Mouse (Mus musculus): Measurements from ENCODE around the gene Nudt2. TPM values are rescaled to one million over a fixed set of nuclear protein-coding genes. Genes with fewer than 3 reads are reported as not detected.
A peak's percentile ranks its signal among the peaks of the same experiment; 100 is the strongest.
"Not testable (repeated sequence)": the region's sequence is repeated elsewhere in the genome, so short reads cannot be mapped to it uniquely, and the experiment has no call there.

Nudt2 gene
- polyA plus RNA-seq (2012; rRNA removed): 6.1 and 6.6 TPM in 2 replicates

- peaks cover 5% of the 10 kb centered on the region for H3K4me1 ChIP-seq (replicated peaks; ENCODE audit: control insufficient read depth, insufficient read depth, low read length)
- peak within 1 kb of the TSS; percentile 73 for H3K4me3 ChIP-seq (ENCODE audit: control insufficient read depth, insufficient read depth, low read length)
- H3K27me3 ChIP-seq (ENCODE audit: control insufficient read depth, insufficient read depth, low read length): no peaks in the 10 kb centered on the region
- TF ChIP-seq CTCF (IDR thresholded peaks at IDR 0.05; ENCODE audit: borderline replicate concordance, control insufficient read depth, extremely low read depth, insufficient read depth, low read length, poor library complexity) (peak; percentile 59; the same call in 1 of the 2 replicates), POLR2A (IDR thresholded peaks at IDR 0.05; ENCODE audit: control insufficient read depth, extremely low read depth, insufficient read depth, low read length, poor library complexity) (peak; percentile 34; the same call in 1 of the 2 replicates)
- DNase-seq: peak; percentile 98
- peak within 1 kb of the TSS; percentile 18; the same call in 1 of the 2 replicates for H3K27ac ChIP-seq (ENCODE audit: control insufficient read depth, insufficient read depth, low read length)
- WGBS: under 1% methylated on average over 70 of the region's 70 CpGs
- no peaks in the 10 kb centered on the region for H3K36me3 ChIP-seq (ENCODE audit: control insufficient read depth, insufficient read depth, low read length)
Observed at GRCm38 (mm10) chr4:41464345-41465286, at the start of gene Nudt2, which contains the start of gene Kif24. Gene Nudt2, plus strand, starts transcription at chr4:41465151. Gene Kif24, minus strand, starts transcription at chr4:41464887.

GRCm38 (mm10) chr4:41416966-41417365 lies 48.0 kb upstream of the Nudt2 start:
- Histone ChIP-seq H3K4me3 (ENCODE audit: control insufficient read depth, insufficient read depth, low read length) (no peak overlapping the region), H3K27ac (ENCODE audit: control insufficient read depth, insufficient read depth, low read length) (no peak overlapping the region), H3K27me3 (ENCODE audit: control insufficient read depth, insufficient read depth, low read length) (no peaks in the 10 kb centered on the region), H3K4me1 (replicated peaks; ENCODE audit: control insufficient read depth, insufficient read depth, low read length) (no peaks in the 10 kb centered on the region), H3K36me3 (ENCODE audit: control insufficient read depth, insufficient read depth, low read length) (no peaks in the 10 kb centered on the region)
- no peak for TF ChIP-seq CTCF (IDR thresholded peaks at IDR 0.05; ENCODE audit: borderline replicate concordance, control insufficient read depth, extremely low read depth, insufficient read depth, low read length, poor library complexity)
- TF ChIP-seq POLR2A (IDR thresholded peaks at IDR 0.05; ENCODE audit: control insufficient read depth, extremely low read depth, insufficient read depth, low read length, poor library complexity): no peak
- DNase-seq: no peak

GRCm38 (mm10) chr4:41438931-41439330 lies 26.0 kb upstream of the Nudt2 start:
- no peak for DNase-seq
- H3K36me3 ChIP-seq (ENCODE audit: control insufficient read depth, insufficient read depth, low read length): no peaks in the 10 kb centered on the region
- H3K27me3 ChIP-seq (ENCODE audit: control insufficient read depth, insufficient read depth, low read length): no peaks in the 10 kb centered on the region
- no peak overlapping the region for H3K27ac ChIP-seq (ENCODE audit: control insufficient read depth, insufficient read depth, low read length)
- WGBS: 98% methylated on average over 5 of the region's 5 CpGs
- TF ChIP-seq POLR2A (IDR thresholded peaks at IDR 0.05; ENCODE audit: control insufficient read depth, extremely low read depth, insufficient read depth, low read length, poor library complexity) (no peak), CTCF (IDR thresholded peaks at IDR 0.05; ENCODE audit: borderline replicate concordance, control insufficient read depth, extremely low read depth, insufficient read depth, low read length, poor library complexity) (no peak)
- H3K4me3 ChIP-seq (ENCODE audit: control insufficient read depth, insufficient read depth, low read length): no peak overlapping the region
- no peaks in the 10 kb centered on the region for H3K4me1 ChIP-seq (replicated peaks; ENCODE audit: control insufficient read depth, insufficient read depth, low read length)

GRCm38 (mm10) chr4:41442790-41443302 lies 22.1 kb upstream of the Nudt2 start:
- H3K27ac ChIP-seq (ENCODE audit: control insufficient read depth, insufficient read depth, low read length): no peak overlapping the region
- no peak for DNase-seq
- no peaks in the 10 kb centered on the region for H3K27me3 ChIP-seq (ENCODE audit: control insufficient read depth, insufficient read depth, low read length)
- H3K4me1 ChIP-seq (replicated peaks; ENCODE audit: control insufficient read depth, insufficient read depth, low read length): no peaks in the 10 kb centered on the region
- no peak overlapping the region for H3K4me3 ChIP-seq (ENCODE audit: control insufficient read depth, insufficient read depth, low read length)
- no peak for TF ChIP-seq POLR2A (IDR thresholded peaks at IDR 0.05; ENCODE audit: control insufficient read depth, extremely low read depth, insufficient read depth, low read length, poor library complexity)
- no peak for TF ChIP-seq CTCF (IDR thresholded peaks at IDR 0.05; ENCODE audit: borderline replicate concordance, control insufficient read depth, extremely low read depth, insufficient read depth, low read length, poor library complexity)
- WGBS: 56% methylated on average over 4 of the region's 4 CpGs
- no peaks in the 10 kb centered on the region for H3K36me3 ChIP-seq (ENCODE audit: control insufficient read depth, insufficient read depth, low read length)

GRCm38 (mm10) chr4:41447595-41447994 lies 17.4 kb upstream of the Nudt2 start:
- no peak overlapping the region for H3K4me3 ChIP-seq (ENCODE audit: control insufficient read depth, insufficient read depth, low read length)
- WGBS: 97% methylated on average over 3 of the region's 3 CpGs
- TF ChIP-seq POLR2A (IDR thresholded peaks at IDR 0.05; ENCODE audit: control insufficient read depth, extremely low read depth, insufficient read depth, low read length, poor library complexity): no peak
- no peak for TF ChIP-seq CTCF (IDR thresholded peaks at IDR 0.05; ENCODE audit: borderline replicate concordance, control insufficient read depth, extremely low read depth, insufficient read depth, low read length, poor library complexity)
- H3K36me3 ChIP-seq (ENCODE audit: control insufficient read depth, insufficient read depth, low read length): no peaks in the 10 kb centered on the region
- H3K27me3 ChIP-seq (ENCODE audit: control insufficient read depth, insufficient read depth, low read length): no peaks in the 10 kb centered on the region
- no peak overlapping the region for H3K27ac ChIP-seq (ENCODE audit: control insufficient read depth, insufficient read depth, low read length)
- H3K4me1 ChIP-seq (replicated peaks; ENCODE audit: control insufficient read depth, insufficient read depth, low read length): no peaks in the 10 kb centered on the region
- no peak for DNase-seq

- H3K4me1 ChIP-seq (replicated peaks; ENCODE audit: control insufficient read depth, insufficient read depth, low read length): peaks cover 5% of the 10 kb centered on the region
- no peaks in the 10 kb centered on the region for H3K36me3 ChIP-seq (ENCODE audit: control insufficient read depth, insufficient read depth, low read length)
- no peak overlapping the region for H3K27ac ChIP-seq (ENCODE audit: control insufficient read depth, insufficient read depth, low read length)
- 98% methylated on average over 1 of the region's 1 CpGs for WGBS
- H3K4me3 ChIP-seq (ENCODE audit: control insufficient read depth, insufficient read depth, low read length): no peak overlapping the region
- no peaks in the 10 kb centered on the region for H3K27me3 ChIP-seq (ENCODE audit: control insufficient read depth, insufficient read depth, low read length)
- no peak for DNase-seq
- TF ChIP-seq POLR2A (IDR thresholded peaks at IDR 0.05; ENCODE audit: control insufficient read depth, extremely low read depth, insufficient read depth, low read length, poor library complexity) (no peak), CTCF (IDR thresholded peaks at IDR 0.05; ENCODE audit: borderline replicate concordance, control insufficient read depth, extremely low read depth, insufficient read depth, low read length, poor library complexity) (no peak)
Observed at GRCm38 (mm10) chr4:41460690-41461089, 4.3 kb upstream of the Nudt2 start.

GRCm38 (mm10) chr4:41463051-41463738 lies 1.8 kb upstream of the Nudt2 start:
- not testable (repeated sequence) for H3K4me1 ChIP-seq (replicated peaks; ENCODE audit: control insufficient read depth, insufficient read depth, low read length); H3K36me3 ChIP-seq (ENCODE audit: control insufficient read depth, insufficient read depth, low read length); H3K27ac ChIP-seq (ENCODE audit: control insufficient read depth, insufficient read depth, low read length); H3K4me3 ChIP-seq (ENCODE audit: control insufficient read depth, insufficient read depth, low read length); H3K27me3 ChIP-seq (ENCODE audit: control insufficient read depth, insufficient read depth, low read length)
- WGBS: 13% methylated on average over 3 of the region's 3 CpGs
- peak; percentile 26 for DNase-seq

Measured in thymus, adult 2 months (tissue).